Mouse (Mus musculus) brain, embryonic 18.5 days (tissue): ENCODE measurements around the gene Cpeb3.
A peak's percentile ranks its signal among the peaks of the same experiment; 100 is the strongest.
"Not testable (repeated sequence)": the region's sequence is repeated elsewhere in the genome, so short reads cannot be mapped to it uniquely, and the experiment has no call there.

Experiments used
- DNase-seq: peaks from one replicate; pipeline ENCODE4 v3.0.0-alpha.2; 2012; ENCODE audit warnings: low read depth, low spot score

The Cpeb3 gene

GRCm38 (mm10) chr19:37088043-37088748 lies 120.2 kb downstream of the Cpeb3 start:
- DNase-seq: no peak

GRCm38 (mm10) chr19:37084546-37084945 lies 123.9 kb downstream of the Cpeb3 start:
- DNase-seq: no peak

GRCm38 (mm10) chr19:37081467-37081866 lies 126.9 kb downstream of the Cpeb3 start:
- no peak for DNase-seq

- DNase-seq: no peak
Measured at GRCm38 (mm10) chr19:37079151-37079550, 129.2 kb downstream of the Cpeb3 start.

- no peak for DNase-seq
Measured at GRCm38 (mm10) chr19:37078571-37078970, 129.8 kb downstream of the Cpeb3 start.

- no peak for DNase-seq
Measured at GRCm38 (mm10) chr19:37078064-37078463, 130.3 kb downstream of the Cpeb3 start.

- not testable (repeated sequence) for DNase-seq
Measured at GRCm38 (mm10) chr19:37077258-37077657, 131.1 kb downstream of the Cpeb3 start.

- DNase-seq: no peak
Measured at GRCm38 (mm10) chr19:37076646-37077045, 131.8 kb downstream of the Cpeb3 start.

- no peak for DNase-seq
Measured at GRCm38 (mm10) chr19:37076116-37076515, 132.3 kb downstream of the Cpeb3 start.

GRCm38 (mm10) chr19:37075690-37076089 lies 132.7 kb downstream of the Cpeb3 start:
- no peak for DNase-seq

GRCm38 (mm10) chr19:37074726-37075125 lies 133.7 kb downstream of the Cpeb3 start:
- DNase-seq: no peak

GRCm38 (mm10) chr19:37074276-37074675 lies 134.1 kb downstream of the Cpeb3 start:
- DNase-seq: no peak

GRCm38 (mm10) chr19:37072871-37073629 lies 135.4 kb downstream of the Cpeb3 start:
- DNase-seq: no peak

- DNase-seq: no peak
Measured at GRCm38 (mm10) chr19:37069243-37069642, 139.2 kb downstream of the Cpeb3 start.

GRCm38 (mm10) chr19:37060078-37060477 lies 148.3 kb downstream of the Cpeb3 start:
- no peak for DNase-seq

- no peak for DNase-seq
Measured at GRCm38 (mm10) chr19:37059623-37060022, 148.8 kb downstream of the Cpeb3 start.

- no peak for DNase-seq
Measured at GRCm38 (mm10) chr19:37057161-37057905, 151.1 kb downstream of the Cpeb3 start.

GRCm38 (mm10) chr19:37055976-37056556 lies 152.3 kb downstream of the Cpeb3 start:
- no peak for DNase-seq

- DNase-seq: peak; percentile 18
Measured at GRCm38 (mm10) chr19:37050643-37051345, 157.6 kb downstream of the Cpeb3 start.

GRCm38 (mm10) chr19:37048507-37048906 lies 159.9 kb downstream of the Cpeb3 start:
- DNase-seq: no peak

GRCm38 (mm10) chr19:37044431-37044830 lies 164.0 kb downstream of the Cpeb3 start:
- DNase-seq: no peak
